Mouse (Mus musculus) CH12.LX (cell line): ENCODE measurements at regions not wholly inside any gene's neighbourhood (a gene's known extent, or its start where the extent isn't known, plus 50 kb on each side); places are given as distances from the start of the nearest gene placed in this dataset.

Source experiments
- DNase-seq: peaks from one replicate; pipeline ENCODE4 v3.0.0-alpha.2; 2013; ENCODE audit errors: extremely low read depth
- H3K27ac ChIP-seq: 2 replicates; pipeline ENCODE4 v1.5.1; 2012; ENCODE audit warnings: low read depth, mild to moderate bottlenecking, control low read depth, moderate library complexity; ENCODE audit not compliant: insufficient read depth
- H3K27me3 ChIP-seq: replicated peaks from 2 replicates; pipeline ENCODE3; 2012; ENCODE audit warnings: inconsistent platforms
- H3K36me3 ChIP-seq, 2 experiments: replicated peaks in 1 of 2; 2 replicates each; pipeline versions ENCODE3 to v1.6.1; 2012; ENCODE audit warnings: inconsistent platforms in 1 of 2, low read length in 1 of 2, mild to moderate bottlenecking in 1 of 2, mixed read lengths in 1 of 2, moderate library complexity in 1 of 2; ENCODE audit not compliant: control insufficient read depth in 1 of 2, insufficient read depth in 1 of 2
- H3K4me1 ChIP-seq, 2 experiments: 2 replicates each; pipeline ENCODE4 v1.6.1; 2012; ENCODE audit warnings: inconsistent platforms in 1 of 2, moderate library complexity in 1 of 2; ENCODE audit not compliant: insufficient read depth in 2 of 2, control insufficient read depth in 1 of 2
- H3K4me2 ChIP-seq: 2 replicates; pipeline ENCODE4 v1.6.1; 2012; ENCODE audit warnings: low read depth, mild to moderate bottlenecking, control low read depth; ENCODE audit not compliant: poor library complexity, insufficient read depth, severe bottlenecking
- H3K4me3 ChIP-seq, 3 experiments: fragments of 150-350 bp in 1 of 3; sonication (generic) in 1 of 3; replicated peaks in 1 of 3; 2 replicates each; pipeline versions ENCODE3 to v1.5.1; 2011 to 2012; ENCODE audit warnings: low read depth in 2 of 3, low read length in 2 of 3, mild to moderate bottlenecking in 2 of 3, moderate library complexity in 2 of 3, control low read depth in 1 of 3, improper control_type of control experiment in 1 of 3, inconsistent platforms in 1 of 3, mixed read lengths in 1 of 3; ENCODE audit not compliant: poor library complexity in 1 of 3
- H3K79me2 ChIP-seq: replicated peaks from 2 replicates; pipeline ENCODE4 v1.6.1; 2012; ENCODE audit warnings: mild to moderate bottlenecking, moderate library complexity; ENCODE audit not compliant: control insufficient read depth, poor library complexity, insufficient read depth, severe bottlenecking; ENCODE audit errors: extremely low read depth
- H3K9ac ChIP-seq: 2 replicates; pipeline ENCODE4 v1.6.1; 2012; ENCODE audit warnings: low read depth, mild to moderate bottlenecking, control low read depth, moderate library complexity; ENCODE audit not compliant: insufficient read depth
- H3K9me3 ChIP-seq: replicated peaks from 2 replicates; pipeline ENCODE3; 2012; ENCODE audit warnings: low read length, inconsistent platforms, mixed read lengths
- BHLHE40 ChIP-seq: IDR thresholded peaks from 2 replicates; pipeline ENCODE4 v1.6.1; 2011; ENCODE audit warnings: mild to moderate bottlenecking, low read depth, low read length, improper control_type of control experiment
- CHD1 ChIP-seq: IDR thresholded peaks from 2 replicates; pipeline ENCODE4 v1.6.1; 2012; ENCODE audit warnings: low read depth, low read length, improper control_type of control experiment, inconsistent platforms
- CTCF ChIP-seq, 2 experiments: IDR thresholded peaks in 1 of 2; conservative IDR thresholded peaks in 1 of 2; 2 replicates each; pipeline ENCODE4 v1.5.1; 2011 to 2012; ENCODE audit warnings: low read depth in 2 of 2, low read length in 2 of 2, improper control_type of control experiment in 1 of 2, inconsistent platforms in 1 of 2, mild to moderate bottlenecking in 1 of 2, moderate library complexity in 1 of 2
- E2F4 ChIP-seq: IDR thresholded peaks from 2 replicates; pipeline ENCODE4 v1.6.1; 2011; ENCODE audit warnings: low read depth, low read length, improper control_type of control experiment; ENCODE audit not compliant: insufficient replicate concordance
- ELF1 ChIP-seq: IDR thresholded peaks from 2 replicates; pipeline ENCODE4 v1.6.1; 2014; ENCODE audit warnings: low read depth, mild to moderate bottlenecking, inconsistent platforms, low read length, improper control_type of control experiment
- EP300 ChIP-seq: IDR thresholded peaks from 2 replicates; pipeline ENCODE4 v1.6.1; 2011; ENCODE audit warnings: low read length, improper control_type of control experiment
- ETS1 ChIP-seq: conservative IDR thresholded peaks from 2 replicates; pipeline ENCODE4 v1.6.1; 2012; ENCODE audit warnings: low read depth, mild to moderate bottlenecking, inconsistent platforms, low read length, improper control_type of control experiment, moderate library complexity
- GABPA ChIP-seq: IDR thresholded peaks from 2 replicates; pipeline ENCODE4 v1.6.1; 2012; ENCODE audit warnings: low read depth, low read length, improper control_type of control experiment, inconsistent platforms; ENCODE audit not compliant: insufficient replicate concordance
- HCFC1 ChIP-seq: IDR thresholded peaks from 2 replicates; pipeline ENCODE4 v1.6.1; 2012; ENCODE audit warnings: low read depth, mild to moderate bottlenecking, inconsistent platforms, low read length, improper control_type of control experiment
- IRF4 ChIP-seq: IDR thresholded peaks from 2 replicates; pipeline ENCODE4 v1.6.1; 2014; ENCODE audit warnings: low read depth, mild to moderate bottlenecking, inconsistent platforms, low read length, improper control_type of control experiment
- KAT2A ChIP-seq: IDR thresholded peaks from 2 replicates; pipeline ENCODE4 v1.6.1; 2012; ENCODE audit warnings: low read length, improper control_type of control experiment, inconsistent platforms; ENCODE audit not compliant: insufficient replicate concordance
- MAZ ChIP-seq: IDR thresholded peaks from 2 replicates; pipeline ENCODE4 v1.6.1; 2012; ENCODE audit warnings: low read depth, mild to moderate bottlenecking, inconsistent platforms, low read length, improper control_type of control experiment, moderate library complexity
- MEF2A ChIP-seq: IDR thresholded peaks from 2 replicates; pipeline ENCODE4 v1.6.1; 2014; ENCODE audit warnings: low read depth, mild to moderate bottlenecking, inconsistent platforms, low read length, improper control_type of control experiment, borderline replicate concordance
- MXI1 ChIP-seq: IDR thresholded peaks from 2 replicates; pipeline ENCODE4 v1.6.1; 2011; ENCODE audit warnings: mild to moderate bottlenecking, low read depth, low read length, improper control_type of control experiment
- MYC ChIP-seq: IDR thresholded peaks from 2 replicates; pipeline ENCODE4 v1.6.1; 2011; ENCODE audit warnings: low read depth, mild to moderate bottlenecking, improper control_type of control experiment, low read length
- NELFE ChIP-seq: IDR thresholded peaks from 2 replicates; pipeline ENCODE4 v1.6.1; 2011; ENCODE audit warnings: low read depth, low read length, improper control_type of control experiment
- RAD21 ChIP-seq: IDR thresholded peaks from 2 replicates; pipeline ENCODE4 v1.6.1; 2011; ENCODE audit warnings: low read depth, mild to moderate bottlenecking, low read length, improper control_type of control experiment, moderate library complexity
- RCOR1 ChIP-seq: conservative IDR thresholded peaks from 2 replicates; pipeline ENCODE4 v1.6.1; 2012; ENCODE audit warnings: low read depth, mild to moderate bottlenecking, inconsistent platforms, low read length, improper control_type of control experiment
- SIN3A ChIP-seq: IDR thresholded peaks from 2 replicates; pipeline ENCODE4 v1.6.1; 2012; ENCODE audit warnings: low read length, improper control_type of control experiment, inconsistent platforms
- SMC3 ChIP-seq: IDR thresholded peaks from 2 replicates; pipeline ENCODE4 v1.6.1; 2011; ENCODE audit warnings: low read depth, low read length, improper control_type of control experiment
- TCF12 ChIP-seq: IDR thresholded peaks from 2 replicates; pipeline ENCODE4 v1.6.1; 2014; ENCODE audit warnings: low read depth, mild to moderate bottlenecking, inconsistent platforms, low read length, improper control_type of control experiment
- UBTF ChIP-seq: IDR thresholded peaks from 2 replicates; pipeline ENCODE4 v1.6.1; 2012; ENCODE audit warnings: low read depth, mild to moderate bottlenecking, inconsistent platforms, low read length, improper control_type of control experiment, moderate library complexity
- USF1 ChIP-seq: IDR thresholded peaks from 2 replicates; pipeline ENCODE4 v1.6.1; 2014; ENCODE audit warnings: low read depth, mild to moderate bottlenecking, inconsistent platforms, low read length, improper control_type of control experiment
- USF2 ChIP-seq: conservative IDR thresholded peaks from 2 replicates; pipeline ENCODE4 v1.6.1; 2011; ENCODE audit warnings: low read depth, low read length, improper control_type of control experiment
- ZC3H11A ChIP-seq: IDR thresholded peaks from 2 replicates; pipeline ENCODE4 v1.6.1; 2012; ENCODE audit warnings: low read depth, mild to moderate bottlenecking, inconsistent platforms, low read length, improper control_type of control experiment
- ZKSCAN1 ChIP-seq: IDR thresholded peaks from 2 replicates; pipeline ENCODE4 v1.6.1; 2012; ENCODE audit warnings: low read depth, inconsistent platforms, low read length, improper control_type of control experiment, borderline replicate concordance
- ZMIZ1 ChIP-seq: IDR thresholded peaks from 2 replicates; pipeline ENCODE4 v1.6.1; 2012; ENCODE audit warnings: low read depth, mild to moderate bottlenecking, inconsistent platforms, low read length, improper control_type of control experiment
- dilution Hi-C: fragments of 300-500 bp; cut with MboI; formaldehyde crosslinking; loops from 2 replicates; pipeline ENCODE4 v1.14.3; 2020; ENCODE audit warnings: low sequenced_read_pairs; ENCODE audit not compliant: extremely low pct_unique_long_range_greater_than_20kb, extremely low pct_ligation_motif_present
- in situ Hi-C: fragments of 300-500 bp; cut with MboI; formaldehyde crosslinking; loops from 3 replicates; pipeline ENCODE4 v1.14.3; 2019; ENCODE audit warnings: low sequenced_read_pairs, low pct_ligation_motif_present, low pct_unique_long_range_greater_than_20kb, mixed read lengths

DNA sequence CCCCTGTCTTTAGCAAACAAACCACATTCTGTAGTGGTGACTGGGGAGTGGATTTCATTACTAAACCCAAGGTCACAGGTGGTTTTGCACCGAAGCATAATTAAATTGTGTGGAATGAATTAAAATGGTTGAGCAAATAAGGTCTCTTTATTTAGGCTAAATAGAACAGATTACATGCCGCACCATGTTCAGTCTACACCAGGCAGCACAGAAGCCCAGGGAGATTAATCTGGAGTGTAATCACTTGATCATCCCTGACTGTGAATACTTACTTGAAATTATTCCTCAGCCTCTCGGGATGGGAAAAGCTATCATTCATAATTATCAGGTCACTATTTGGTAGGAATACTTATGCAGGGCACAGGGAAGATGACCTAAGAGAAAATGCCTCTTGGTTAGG is 1293.3 kb upstream of the Sel1l start:
- H3K36me3 ChIP-seq = no peaks in the 10 kb centered on the region
- in situ Hi-C loops = no loop called here
- dilution Hi-C loops = no loop called here

GRCm38 (mm10) chr12:93136395-93136794 is 1287.4 kb upstream of the Sel1l start:
- no peak overlapping the region for H3K9ac ChIP-seq
- dilution Hi-C loops (no loop called here), in situ Hi-C loops (no loop called here)
- H3K27me3 ChIP-seq = no peaks in the 10 kb centered on the region
- DNase-seq = no peak
- TF ChIP-seq HCFC1 (no peak), SIN3A (no peak), USF1 (no peak), ZC3H11A (no peak), CHD1 (no peak), ETS1 (no peak), CTCF (conservative IDR thresholded peaks at IDR 0.05 in 1 of 2, IDR thresholded peaks at IDR 0.05 in 1 of 2; ENCODE audit: low read depth in 2 of 2, low read length in 2 of 2) (no peak), MEF2A (no peak), RCOR1 (no peak), ZKSCAN1 (no peak), MYC (no peak), BHLHE40 (no peak), ELF1 (no peak), NELFE (no peak), SMC3 (no peak), UBTF (no peak), RAD21 (no peak), IRF4 (no peak)
- no peaks in the 10 kb centered on the region for H3K9me3 ChIP-seq
- no peak overlapping the region for H3K4me3 ChIP-seq
- H3K4me2 ChIP-seq = no peak overlapping the region
- H3K79me2 ChIP-seq = no peaks in the 10 kb centered on the region
- no peaks in the 10 kb centered on the region for H3K36me3 ChIP-seq
- H3K27ac ChIP-seq = no peak overlapping the region
- no peaks in the 10 kb centered on the region for H3K4me1 ChIP-seq

More for the DNA sequence above, 1293.3 kb upstream of the Sel1l start:
- no peaks in the 10 kb centered on the region for H3K27me3 ChIP-seq
- no peaks in the 10 kb centered on the region for H3K4me1 ChIP-seq
- no peak for DNase-seq
- TF ChIP-seq ZMIZ1 (no peak), MXI1 (no peak), GABPA (no peak), RAD21 (no peak), TCF12 (no peak), CTCF (conservative IDR thresholded peaks at IDR 0.05 in 1 of 2, IDR thresholded peaks at IDR 0.05 in 1 of 2; ENCODE audit: low read depth in 2 of 2, low read length in 2 of 2) (no peak), ELF1 (no peak), USF2 (no peak), MAZ (no peak), EP300 (no peak), KAT2A (no peak), MEF2A (no peak), E2F4 (no peak), ZC3H11A (no peak), MYC (no peak)
- no peaks in the 10 kb centered on the region for H3K79me2 ChIP-seq
- H3K9ac ChIP-seq = no peak overlapping the region
- H3K4me3 ChIP-seq = no peak overlapping the region
- H3K9me3 ChIP-seq = no peaks in the 10 kb centered on the region
- H3K4me2 ChIP-seq = no peak overlapping the region
- no peak overlapping the region for H3K27ac ChIP-seq
